Mouse (Mus musculus) granulocyte monocyte progenitor cell, adult 5-6 weeks (primary cell): ENCODE measurements at regions not wholly inside any gene's neighbourhood (a gene's known extent, or its start where the extent isn't known, plus 50 kb on each side); places are given as distances from the start of the nearest gene placed in this dataset.
A peak's percentile ranks its signal among the peaks of the same experiment; 100 is the strongest.

Experiments used
- ATAC-seq: replicated peaks from 2 replicates; pipeline ENCODE4 v1.8.0; 2016; ENCODE audit warnings: mild to moderate bottlenecking, moderate TSS enrichment, inconsistent platforms; ENCODE audit not compliant: poor library complexity, severe bottlenecking

- no peak for ATAC-seq
Observed at GRCm38 (mm10) chr6:52368734-52369412, 55.6 kb downstream of the Evx1 start.

GRCm38 (mm10) chr6:52370806-52371360, 57.6 kb downstream of the Evx1 start:
- no peak for ATAC-seq

- ATAC-seq: no peak
Observed at GRCm38 (mm10) chr6:52379146-52379545, 65.8 kb downstream of the Evx1 start.

GRCm38 (mm10) chr6:52379588-52379987, 66.3 kb downstream of the Evx1 start:
- no peak for ATAC-seq

GRCm38 (mm10) chr6:52385044-52385443, 71.7 kb downstream of the Evx1 start:
- peak; percentile 72 for ATAC-seq

GRCm38 (mm10) chr6:52401404-52401803, 88.1 kb downstream of the Evx1 start:
- peak; percentile 37 for ATAC-seq

- ATAC-seq: no peak
Observed at GRCm38 (mm10) chr6:52409991-52410390, 96.7 kb downstream of the Evx1 start.

- no peak for ATAC-seq
Observed at GRCm38 (mm10) chr6:52410711-52411110, 97.4 kb downstream of the Evx1 start.

GRCm38 (mm10) chr6:52411302-52411701, 98.0 kb downstream of the Evx1 start:
- 0 out of 2 replicates have a peak, but pooled peaks have one; percentile 17 for ATAC-seq

GRCm38 (mm10) chr6:52413639-52414038, 100.3 kb downstream of the Evx1 start:
- no peak for ATAC-seq

GRCm38 (mm10) chr6:52415341-52415946, 102.1 kb downstream of the Evx1 start:
- ATAC-seq: no peak

- no peak for ATAC-seq
Observed at GRCm38 (mm10) chr6:52416491-52416890, 103.2 kb downstream of the Evx1 start.

GRCm38 (mm10) chr6:52417439-52418124, 104.3 kb downstream of the Evx1 start:
- ATAC-seq: no peak

GRCm38 (mm10) chr6:52418451-52419170, 105.3 kb downstream of the Evx1 start:
- no peak for ATAC-seq

- ATAC-seq: no peak
Observed at GRCm38 (mm10) chr6:52420276-52420970, 107.1 kb downstream of the Evx1 start.

GRCm38 (mm10) chr6:52421771-52422170, 108.5 kb downstream of the Evx1 start:
- ATAC-seq: no peak

GRCm38 (mm10) chr6:52422686-52423085, 109.4 kb downstream of the Evx1 start:
- ATAC-seq: no peak

- no peak for ATAC-seq
Observed at GRCm38 (mm10) chr6:52423581-52424107, 110.3 kb downstream of the Evx1 start.

GRCm38 (mm10) chr6:52424440-52424839, 111.1 kb downstream of the Evx1 start:
- ATAC-seq: peak; percentile 93

GRCm38 (mm10) chr6:52425082-52425481, 111.8 kb downstream of the Evx1 start:
- no peak for ATAC-seq
